Mouse (Mus musculus): ENCODE data around the gene Tcp10b.
"Not testable (repeated sequence)": the region's sequence is repeated elsewhere in the genome, so short reads cannot be mapped to it uniquely, and the experiment has no call there.

- TF ChIP-seq CTCF, EP300 (IDR thresholded peaks at IDR 0.05; ENCODE audit: low read depth): not testable (repeated sequence)
Measured at GRCm38 (mm10) chr17:13124241-13124640, 63.3 kb downstream of the Tcp10b start.

All from heart, postnatal 0 days (tissue).